Mouse (Mus musculus) kidney, embryonic 16.5 days (tissue): ENCODE data around the gene Lrrc20. TPM values are rescaled to one million over a fixed set of nuclear protein-coding genes. Genes with fewer than 3 reads are reported as not detected.
"Not testable (repeated sequence)": the region's sequence is repeated elsewhere in the genome, so short reads cannot be mapped to it uniquely, and the experiment has no call there.

ENCODE experiments used
- ATAC-seq: fragments of 200-750 bp; cut with Nextera tagmentation; 2 replicates; pipeline ENCODE4 v1.8.0; 2017; ENCODE audit warnings: moderate TSS enrichment; ENCODE audit not compliant: low FRiP score, low TSS enrichment
- H3K27ac ChIP-seq: fragments of 300-500 bp; sonication (generic); 2 replicates; pipeline ENCODE4 v1.5.1; 2014; ENCODE audit warnings: low read length
- H3K27me3 ChIP-seq: fragments of 300-500 bp; sonication (generic); 2 replicates; pipeline ENCODE4 v1.6.1; 2014; ENCODE audit warnings: low read length, control low read depth, mixed read lengths; ENCODE audit not compliant: insufficient read depth
- H3K36me3 ChIP-seq: fragments of 300-500 bp; sonication (generic); 2 replicates; pipeline ENCODE4 v1.6.1; 2014; ENCODE audit warnings: low read length, control low read depth, mixed read lengths; ENCODE audit not compliant: insufficient read depth
- H3K4me1 ChIP-seq: fragments of 300-500 bp; sonication (generic); 2 replicates; pipeline ENCODE4 v1.6.1; 2014; ENCODE audit warnings: low read length, control low read depth, mixed read lengths; ENCODE audit not compliant: insufficient read depth
- H3K4me2 ChIP-seq: fragments of 300-500 bp; sonication (generic); replicated peaks from 2 replicates; pipeline ENCODE4 v1.6.1; 2014; ENCODE audit warnings: low read depth, low read length
- H3K4me3 ChIP-seq: fragments of 300-500 bp; sonication (generic); 2 replicates; pipeline ENCODE4 v1.5.1; 2014; ENCODE audit warnings: mild to moderate bottlenecking, low read length
- H3K9ac ChIP-seq: fragments of 300-500 bp; sonication (generic); replicated peaks from 2 replicates; pipeline ENCODE4 v1.6.1; 2014; ENCODE audit warnings: low read length
- H3K9me3 ChIP-seq: fragments of 300-500 bp; sonication (generic); 2 replicates; pipeline ENCODE4 v1.6.1; 2016; ENCODE audit warnings: low read length, control low read depth
- WGBS: fragments of 180-500 bp; shearing (Covaris S2); extraction: QIAGEN DNeasy Blood & Tissue Kit; methylation state at CpG from one replicate; pipeline ENCODE4 v1.1.7; 2014; 5-methylcytosine and 5-hydroxymethylcytosine counted together
- polyA plus RNA-seq: library from polyadenylated mRNA; unstranded; fragments of >200 nt; fragmentation: Nextera tagmentation; extraction: Ambion mirVana; gene quantifications from 2 replicates; pipeline ENCODE4 v1.2.1, GENCODE M21; 2015

Gene Lrrc20
- polyA plus RNA-seq, 1 experiment from 2014 or later = 8.4 TPM

GRCm38 (mm10) chr10:61445016-61445415 is 30.6 kb upstream of the Lrrc20 start:
- Histone ChIP-seq H3K27me3 (no peaks in the 10 kb centered on the region), H3K9ac (no peak overlapping the region), H3K4me1 (peaks cover 50% of the 10 kb centered on the region), H3K27ac (no peak overlapping the region), H3K36me3 (peaks cover 5% of the 10 kb centered on the region; the same call in 1 of the 2 replicates), H3K4me2 (no peak overlapping the region), H3K9me3 (no peaks in the 10 kb centered on the region), H3K4me3 (no peak overlapping the region)
- ATAC-seq = no peak
- WGBS = 63% methylated on average over 3 of the region's 3 CpGs

- Histone ChIP-seq H3K9ac (no peak overlapping the region), H3K27me3 (no peaks in the 10 kb centered on the region), H3K4me1 (peaks cover 54% of the 10 kb centered on the region), H3K36me3 (peaks cover 5% of the 10 kb centered on the region; the same call in 1 of the 2 replicates), H3K9me3 (no peaks in the 10 kb centered on the region), H3K27ac (no peak overlapping the region), H3K4me2 (no peak overlapping the region), H3K4me3 (no peak overlapping the region)
- ATAC-seq = no peak
- 77% methylated on average over 10 of the region's 10 CpGs for WGBS
Measured at GRCm38 (mm10) chr10:61447581-61448353, 27.8 kb upstream of the Lrrc20 start.

- H3K27me3 ChIP-seq = no peaks in the 10 kb centered on the region
- 77% methylated on average over 3 of the region's 3 CpGs for WGBS
Measured at GRCm38 (mm10) chr10:61448834-61449233, 26.8 kb upstream of the Lrrc20 start.

GRCm38 (mm10) chr10:61451463-61451930 is 24.1 kb upstream of the Lrrc20 start:
- Histone ChIP-seq H3K4me1 (peaks cover 24% of the 10 kb centered on the region), H3K9ac (peak overlapping the region; percentile 87), H3K27me3 (no peaks in the 10 kb centered on the region), H3K36me3 (peaks cover 5% of the 10 kb centered on the region; the same call in 1 of the 2 replicates), H3K9me3 (no peaks in the 10 kb centered on the region), H3K4me2 (peak overlapping the region; percentile 89), H3K4me3 (peak overlapping the region; percentile 100), H3K27ac (peak overlapping the region; percentile 84)
- ATAC-seq = no peak
- WGBS = 3% methylated on average over 8 of the region's 8 CpGs

More at GRCm38 (mm10) chr10:61448834-61449233, 26.8 kb upstream of the Lrrc20 start:
- peaks cover 5% of the 10 kb centered on the region; the same call in 1 of the 2 replicates for H3K36me3 ChIP-seq
- H3K9ac ChIP-seq = no peak overlapping the region
- H3K9me3 ChIP-seq = no peaks in the 10 kb centered on the region
- ATAC-seq = no peak
- no peak overlapping the region for H3K4me2 ChIP-seq
- H3K27ac ChIP-seq = no peak overlapping the region
- no peak overlapping the region for H3K4me3 ChIP-seq
- peaks cover 44% of the 10 kb centered on the region for H3K4me1 ChIP-seq

GRCm38 (mm10) chr10:61451931-61452617 is 23.5 kb upstream of the Lrrc20 start:
- peak overlapping the region; percentile 89 for H3K4me2 ChIP-seq
- H3K4me1 ChIP-seq = peaks cover 24% of the 10 kb centered on the region
- peak overlapping the region; percentile 87 for H3K9ac ChIP-seq
- under 1% methylated on average over 55 of the region's 62 CpGs for WGBS
- no peaks in the 10 kb centered on the region for H3K9me3 ChIP-seq
- peak; percentile 54 for ATAC-seq
- no peaks in the 10 kb centered on the region for H3K27me3 ChIP-seq
- peak overlapping the region; percentile 84 for H3K27ac ChIP-seq
- peaks cover 5% of the 10 kb centered on the region; the same call in 1 of the 2 replicates for H3K36me3 ChIP-seq
- peak overlapping the region; percentile 100 for H3K4me3 ChIP-seq

- Histone ChIP-seq H3K9me3 (no peaks in the 10 kb centered on the region), H3K9ac (peak within 1 kb of the TSS; percentile 87), H3K27ac (peak within 1 kb of the TSS; percentile 84), H3K36me3 (0 out of 2 replicates have a peak, but pooled peaks cover under 1% of the 10 kb centered on the region), H3K4me2 (peak within 1 kb of the TSS; percentile 89), H3K4me3 (peak within 1 kb of the TSS; percentile 100), H3K27me3 (no peaks in the 10 kb centered on the region), H3K4me1 (peaks cover 24% of the 10 kb centered on the region)
- WGBS = under 1% methylated on average over 25 of the region's 36 CpGs
- peak; percentile 98 for ATAC-seq
Measured at GRCm38 (mm10) chr10:61452645-61453044, 23.0 kb upstream of the Lrrc20 start, which contains the start of gene Eif4ebp2. Gene Eif4ebp2, minus strand, starts transcription at chr10:61452661.

- H3K9me3 ChIP-seq, H3K4me3 ChIP-seq: not testable (repeated sequence)
Measured at GRCm38 (mm10) chr10:61453171-61453570, 22.4 kb upstream of the Lrrc20 start.

GRCm38 (mm10) chr10:61457182-61457581 is 18.4 kb upstream of the Lrrc20 start:
- Histone ChIP-seq H3K36me3 (no peaks in the 10 kb centered on the region), H3K4me3 (no peak overlapping the region), H3K4me2 (no peak overlapping the region), H3K4me1 (no peaks in the 10 kb centered on the region), H3K27me3 (no peaks in the 10 kb centered on the region), H3K9ac (no peak overlapping the region), H3K9me3 (no peaks in the 10 kb centered on the region), H3K27ac (no peak overlapping the region)
- no peak for ATAC-seq
- WGBS = 53% methylated on average over 3 of the region's 3 CpGs

More at GRCm38 (mm10) chr10:61453171-61453570, 22.4 kb upstream of the Lrrc20 start:
- H3K4me1 ChIP-seq = peaks cover 20% of the 10 kb centered on the region
- not testable (repeated sequence) for H3K36me3 ChIP-seq, H3K27me3 ChIP-seq, ATAC-seq, H3K27ac ChIP-seq, H3K9ac ChIP-seq
- H3K4me2 ChIP-seq = peak overlapping the region; percentile 89; the same call in 1 of the 2 replicates
- WGBS = 77% methylated on average over 3 of the region's 3 CpGs

- Histone ChIP-seq H3K36me3 (no peaks in the 10 kb centered on the region), H3K9me3 (no peaks in the 10 kb centered on the region), H3K9ac (no peak overlapping the region), H3K4me2 (no peak overlapping the region), H3K4me3 (no peak overlapping the region), H3K27ac (no peak overlapping the region), H3K27me3 (no peaks in the 10 kb centered on the region), H3K4me1 (no peaks in the 10 kb centered on the region)
- 85% methylated on average over 4 of the region's 4 CpGs for WGBS
- ATAC-seq = no peak
Measured at GRCm38 (mm10) chr10:61465009-61465408, 10.6 kb upstream of the Lrrc20 start.
